Mouse (Mus musculus) spleen, adult 2 months (tissue): ENCODE measurements around the gene R3hdm2.

Source experiments
- CTCF ChIP-seq: fragments of 200-500 bp; IDR thresholded peaks from 2 replicates; pipeline ENCODE4 v1.5.1; 2011; ENCODE audit warnings: mild to moderate bottlenecking, inconsistent platforms; ENCODE audit not compliant: insufficient read depth, insufficient read length, insufficient replicate concordance; ENCODE audit errors: extremely low read depth
- POLR2A ChIP-seq: fragments of 200-500 bp; IDR thresholded peaks from 2 replicates; pipeline ENCODE4 v1.6.1; 2011; ENCODE audit warnings: low read depth, low read length, inconsistent platforms

- no peak for TF ChIP-seq CTCF
- no peak for TF ChIP-seq POLR2A
Observed at GRCm38 (mm10) chr10:127526048-127526447, 145.9 kb downstream of the R3hdm2 start.
